Mouse (Mus musculus): Measurements from ENCODE around the gene Olfr1250. TPM values are rescaled to one million over a fixed set of nuclear protein-coding genes. Genes with fewer than 3 reads are reported as not detected.
"Not testable (repeated sequence)": the region's sequence is repeated elsewhere in the genome, so short reads cannot be mapped to it uniquely, and the experiment has no call there.

Olfr1250 gene
- total RNA-seq (2021) (not detected), polyA plus RNA-seq (2012; rRNA removed) (not detected in 2 replicates)
- long read RNA-seq = 0 reads

DNA sequence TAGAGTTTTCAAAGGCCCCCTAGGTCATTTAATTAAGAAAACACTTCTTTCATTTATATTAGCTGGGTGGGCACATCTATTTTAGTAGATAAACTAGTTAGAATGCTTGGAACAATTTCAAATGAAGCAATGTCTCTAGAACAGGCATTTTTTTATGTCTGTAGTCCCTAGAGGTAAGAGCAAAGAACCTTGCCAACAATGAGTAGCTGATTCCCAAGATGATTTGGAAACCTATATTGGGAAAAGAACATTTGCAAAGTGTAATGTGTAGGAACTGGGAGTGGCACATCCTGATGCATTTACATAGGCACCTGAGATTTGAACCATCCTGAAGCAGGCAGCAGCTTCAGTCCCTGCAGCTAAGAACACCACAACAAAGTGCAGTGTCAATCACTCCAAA, at the start of gene Olfr1250:
Gene Olfr1250 (minus strand): TSS at position 101 of the 400 bp plus-strand sequence.
- no peaks in the 10 kb centered on the region for H3K27me3 ChIP-seq (ENCODE audit: control insufficient read depth, insufficient read depth, low read length)
- no peaks in the 10 kb centered on the region for H3K79me2 ChIP-seq (replicated peaks; ENCODE audit: control insufficient read depth, insufficient read depth, low read length)
- no peak within 1 kb of the TSS for H3K4me3 ChIP-seq
- H3K9ac ChIP-seq (ENCODE audit: low read depth, low read length) = no peak within 1 kb of the TSS
- no peak for DNase-seq
- no peaks in the 10 kb centered on the region for H3K36me3 ChIP-seq (ENCODE audit: control insufficient read depth, insufficient read depth, low read length)
- TF ChIP-seq CTCF (IDR thresholded peaks at IDR 0.05) (no peak), EP300 (IDR thresholded peaks at IDR 0.05; ENCODE audit: insufficient read depth, low read depth, low read length) (no peak), POLR2A (IDR thresholded peaks at IDR 0.05; ENCODE audit: insufficient read depth, low read depth, low read length) (no peak)
- intact Hi-C loops (cut with DNase I) = no loop called here
- no peak within 1 kb of the TSS for H3K27ac ChIP-seq
- H3K4me1 ChIP-seq (ENCODE audit: control insufficient read depth, insufficient read depth, low read length) = no peaks in the 10 kb centered on the region

DNA sequence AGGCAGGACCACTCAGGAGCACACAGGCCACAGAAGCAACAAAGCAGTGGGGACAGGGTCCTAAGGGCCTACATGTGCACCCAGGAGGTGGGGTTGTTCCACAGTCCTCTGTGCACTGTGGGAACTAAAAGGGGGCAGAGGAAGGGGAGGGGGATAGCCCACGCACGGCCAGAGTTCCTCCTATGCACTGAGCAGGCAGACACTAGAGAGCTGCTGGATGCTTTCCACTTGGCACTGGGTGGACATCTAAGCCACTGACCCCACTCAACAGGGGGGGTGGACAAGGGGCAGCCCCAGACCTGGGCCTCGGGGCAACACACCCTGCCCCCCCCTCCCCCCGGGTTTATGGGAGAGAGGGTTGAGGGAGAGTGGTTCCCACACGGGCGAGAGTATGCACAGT, 30.7 kb upstream of the Olfr1250 start:
- WGBS = 70% methylated on average over 6 of the region's 6 CpGs
- intact Hi-C loops (cut with DNase I) = no loop called here
- H3K79me2 ChIP-seq (replicated peaks; ENCODE audit: control insufficient read depth, insufficient read depth, low read length) = no peaks in the 10 kb centered on the region
- H3K4me3 ChIP-seq = no peak overlapping the region
- no peaks in the 10 kb centered on the region for H3K27me3 ChIP-seq (ENCODE audit: control insufficient read depth, insufficient read depth, low read length)
- no peaks in the 10 kb centered on the region for H3K36me3 ChIP-seq (ENCODE audit: control insufficient read depth, insufficient read depth, low read length)
- no peak for DNase-seq
- H3K4me1 ChIP-seq (ENCODE audit: control insufficient read depth, insufficient read depth, low read length) = no peaks in the 10 kb centered on the region
- H3K9ac ChIP-seq (ENCODE audit: low read depth, low read length) = no peak overlapping the region
- no peak overlapping the region for H3K27ac ChIP-seq
- no peak for TF ChIP-seq EP300 (IDR thresholded peaks at IDR 0.05; ENCODE audit: insufficient read depth, low read depth, low read length)
- TF ChIP-seq POLR2A (IDR thresholded peaks at IDR 0.05; ENCODE audit: insufficient read depth, low read depth, low read length) = no peak
- no peak for TF ChIP-seq CTCF (IDR thresholded peaks at IDR 0.05)

DNA sequence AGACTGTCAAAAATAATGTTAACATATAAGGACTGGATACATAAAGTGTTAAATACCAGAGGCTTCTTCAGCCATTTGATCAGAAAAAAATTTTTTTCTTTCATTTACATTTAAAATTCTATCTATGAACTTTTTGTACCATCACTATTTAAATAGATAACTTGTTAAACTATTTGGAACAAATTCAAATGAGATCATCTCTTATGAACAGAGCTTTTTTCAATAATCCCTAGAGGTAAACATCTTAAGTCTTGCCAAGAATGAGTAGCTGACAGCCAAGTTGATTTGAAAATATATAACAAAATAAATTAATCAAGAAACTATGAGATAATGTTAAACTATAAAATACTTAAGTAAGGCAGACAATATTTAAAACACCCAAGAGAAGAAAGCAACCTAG, 10.6 kb upstream of the Olfr1250 start, which contains the start of gene Olfr1251:
Gene Olfr1251 (minus strand): TSS at position 101 of the 400 bp plus-strand sequence.
- no peak within 1 kb of the TSS for H3K27ac ChIP-seq
- no peak for DNase-seq
- no peak for TF ChIP-seq EP300 (IDR thresholded peaks at IDR 0.05; ENCODE audit: insufficient read depth, low read depth, low read length)
- TF ChIP-seq POLR2A (IDR thresholded peaks at IDR 0.05; ENCODE audit: insufficient read depth, low read depth, low read length) = no peak
- TF ChIP-seq CTCF (IDR thresholded peaks at IDR 0.05) = no peak
- H3K4me1 ChIP-seq (ENCODE audit: control insufficient read depth, insufficient read depth, low read length) = no peaks in the 10 kb centered on the region
- no peaks in the 10 kb centered on the region for H3K79me2 ChIP-seq (replicated peaks; ENCODE audit: control insufficient read depth, insufficient read depth, low read length)
- no peak within 1 kb of the TSS for H3K4me3 ChIP-seq
- intact Hi-C loops (cut with DNase I) = no loop called here
- H3K27me3 ChIP-seq (ENCODE audit: control insufficient read depth, insufficient read depth, low read length) = no peaks in the 10 kb centered on the region
- H3K36me3 ChIP-seq (ENCODE audit: control insufficient read depth, insufficient read depth, low read length) = no peaks in the 10 kb centered on the region
- H3K9ac ChIP-seq (ENCODE audit: low read depth, low read length) = no peak within 1 kb of the TSS

DNA sequence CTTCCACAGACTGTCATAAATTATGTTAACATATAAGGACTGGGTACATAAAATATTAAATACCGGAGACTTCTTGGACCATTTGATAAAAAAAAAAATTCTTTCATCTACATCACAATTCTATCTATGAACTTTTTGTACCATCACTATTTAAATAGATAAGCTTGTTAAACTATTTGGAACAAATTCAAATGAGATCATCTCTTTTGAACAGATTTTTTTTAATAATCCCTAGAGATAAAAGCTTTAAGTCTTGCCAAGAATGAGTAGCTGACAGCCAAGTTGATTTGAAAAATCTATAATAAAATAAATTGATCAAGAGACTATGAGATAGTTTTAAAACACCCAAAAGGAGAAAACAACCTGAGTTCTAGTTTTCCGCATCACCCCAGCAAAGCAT, 26.4 kb downstream of the Olfr1250 start, which contains the start of gene Olfr1249:
Gene Olfr1249 (minus strand): TSS at position 101 of the 400 bp plus-strand sequence.
- no peaks in the 10 kb centered on the region for H3K27me3 ChIP-seq (ENCODE audit: control insufficient read depth, insufficient read depth, low read length)
- H3K4me1 ChIP-seq (ENCODE audit: control insufficient read depth, insufficient read depth, low read length) = no peaks in the 10 kb centered on the region
- no peak within 1 kb of the TSS for H3K4me3 ChIP-seq
- DNase-seq = no peak
- TF ChIP-seq POLR2A (IDR thresholded peaks at IDR 0.05; ENCODE audit: insufficient read depth, low read depth, low read length) (no peak), EP300 (IDR thresholded peaks at IDR 0.05; ENCODE audit: insufficient read depth, low read depth, low read length) (no peak), CTCF (IDR thresholded peaks at IDR 0.05) (no peak)
- 81% methylated on average over 2 of the region's 2 CpGs for WGBS
- H3K79me2 ChIP-seq (replicated peaks; ENCODE audit: control insufficient read depth, insufficient read depth, low read length) = no peaks in the 10 kb centered on the region
- no peak within 1 kb of the TSS for H3K27ac ChIP-seq
- H3K36me3 ChIP-seq (ENCODE audit: control insufficient read depth, insufficient read depth, low read length) = no peaks in the 10 kb centered on the region
- H3K9ac ChIP-seq (ENCODE audit: low read depth, low read length) = no peak within 1 kb of the TSS
- intact Hi-C loops (cut with DNase I) = no loop called here

DNA sequence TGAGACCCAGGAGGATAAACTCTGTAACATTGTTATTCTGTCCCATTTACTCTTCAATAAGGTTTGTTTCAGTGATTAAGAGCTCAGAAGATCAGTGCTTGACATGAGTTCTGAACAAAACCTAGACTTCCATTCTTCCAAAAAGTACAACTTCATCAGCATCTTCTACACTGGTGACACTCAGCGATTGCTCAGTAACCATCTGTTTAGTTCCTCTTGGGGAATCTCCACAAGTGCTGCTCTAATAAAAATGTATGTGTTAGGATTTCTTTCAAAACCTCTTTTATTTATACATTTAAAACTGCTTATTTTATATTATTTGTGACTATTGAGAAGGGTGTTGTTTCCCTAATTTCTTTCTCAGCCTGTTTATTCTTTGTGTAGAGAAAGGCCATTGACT, 43.1 kb downstream of the Olfr1250 start, which contains the start of gene Olfr1248:
Gene Olfr1248 (minus strand): TSS at position 101 of the 400 bp plus-strand sequence.
- DNase-seq = not testable (repeated sequence)

DNA sequence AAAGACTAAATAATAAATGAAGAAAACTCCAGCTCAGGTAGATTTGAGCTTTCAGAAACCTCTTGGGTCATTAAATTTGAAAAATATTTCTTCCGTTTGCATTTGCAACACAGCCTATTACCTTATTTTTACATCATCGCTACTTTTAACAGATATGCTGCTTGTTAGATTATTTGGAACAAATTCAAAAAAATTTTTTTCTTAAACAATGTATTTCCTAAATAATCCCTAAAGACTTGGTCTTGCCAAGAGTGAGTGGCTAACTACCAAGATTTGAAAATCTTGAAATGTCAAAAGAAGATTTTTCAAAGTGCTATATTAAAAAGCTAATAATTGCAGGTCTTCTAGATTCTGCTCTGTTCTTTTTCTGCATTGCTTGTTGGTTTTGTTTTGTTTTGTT, 47.2 kb downstream of the Olfr1250 start, which contains the start of gene Olfr1247:
Gene Olfr1247 (minus strand): TSS at position 101 of the 400 bp plus-strand sequence.
- no peaks in the 10 kb centered on the region for H3K27me3 ChIP-seq (ENCODE audit: control insufficient read depth, insufficient read depth, low read length)
- no peaks in the 10 kb centered on the region for H3K4me1 ChIP-seq (ENCODE audit: control insufficient read depth, insufficient read depth, low read length)
- H3K9ac ChIP-seq (ENCODE audit: low read depth, low read length) = no peak within 1 kb of the TSS
- TF ChIP-seq CTCF (IDR thresholded peaks at IDR 0.05) (no peak), EP300 (IDR thresholded peaks at IDR 0.05; ENCODE audit: insufficient read depth, low read depth, low read length) (no peak), POLR2A (IDR thresholded peaks at IDR 0.05; ENCODE audit: insufficient read depth, low read depth, low read length) (no peak)
- intact Hi-C loops (cut with DNase I) = no loop called here
- H3K79me2 ChIP-seq (replicated peaks; ENCODE audit: control insufficient read depth, insufficient read depth, low read length) = no peaks in the 10 kb centered on the region
- no peak within 1 kb of the TSS for H3K27ac ChIP-seq
- H3K4me3 ChIP-seq = no peak within 1 kb of the TSS
- DNase-seq = no peak
- 69% methylated on average over 2 of the region's 2 CpGs for WGBS
- H3K36me3 ChIP-seq (ENCODE audit: control insufficient read depth, insufficient read depth, low read length) = no peaks in the 10 kb centered on the region

More for the DNA sequence above, 43.1 kb downstream of the Olfr1250 start, which contains the start of gene Olfr1248:
- H3K27ac ChIP-seq; H3K4me1 ChIP-seq (ENCODE audit: control insufficient read depth, insufficient read depth, low read length); H3K9ac ChIP-seq (ENCODE audit: low read depth, low read length); H3K36me3 ChIP-seq (ENCODE audit: control insufficient read depth, insufficient read depth, low read length); H3K4me3 ChIP-seq; H3K79me2 ChIP-seq (replicated peaks; ENCODE audit: control insufficient read depth, insufficient read depth, low read length); H3K27me3 ChIP-seq (ENCODE audit: control insufficient read depth, insufficient read depth, low read length); intact Hi-C loops (cut with DNase I): not testable (repeated sequence)
- 82% methylated on average over 1 of the region's 1 CpGs for WGBS

Other genes with a start within 250 kb of the Olfr1250 start
- gene Olfr1239, start 241.1 kb downstream of the Olfr1250 start, total RNA-seq (2021) = not detected
- not detected in 2 replicates for gene Olfr1239, start 241.1 kb downstream of the Olfr1250 start, polyA plus RNA-seq (2012; rRNA removed)
- not detected for gene Olfr1240, start 218.5 kb downstream of the Olfr1250 start, total RNA-seq (2021)
- not detected in 2 replicates for gene Olfr1240, start 218.5 kb downstream of the Olfr1250 start, polyA plus RNA-seq (2012; rRNA removed)
- not detected for gene Olfr1241, start 174.3 kb downstream of the Olfr1250 start, total RNA-seq (2021)
- not detected in 2 replicates for gene Olfr1241, start 174.3 kb downstream of the Olfr1250 start, polyA plus RNA-seq (2012; rRNA removed)
- gene Olfr1242, start 163.1 kb downstream of the Olfr1250 start, total RNA-seq (2021) = not detected
- gene Olfr1242, start 163.1 kb downstream of the Olfr1250 start, polyA plus RNA-seq (2012; rRNA removed) = not detected in 2 replicates
- not detected for gene Olfr1243, start 130.0 kb downstream of the Olfr1250 start, total RNA-seq (2021)
- gene Olfr1243, start 130.0 kb downstream of the Olfr1250 start, polyA plus RNA-seq (2012; rRNA removed) = not detected in 2 replicates
- gene Olfr1245, start 83.0 kb downstream of the Olfr1250 start, total RNA-seq (2021) = not detected
- gene Olfr1245, start 83.0 kb downstream of the Olfr1250 start, polyA plus RNA-seq (2012; rRNA removed) = not detected in 2 replicates
- not detected for gene Olfr1246, start 68.3 kb downstream of the Olfr1250 start, total RNA-seq (2021)
- not detected in 2 replicates for gene Olfr1246, start 68.3 kb downstream of the Olfr1250 start, polyA plus RNA-seq (2012; rRNA removed)
- not detected for gene Olfr1247, start 47.3 kb downstream of the Olfr1250 start, total RNA-seq (2021)
- gene Olfr1247, start 47.3 kb downstream of the Olfr1250 start, polyA plus RNA-seq (2012; rRNA removed) = not detected in 2 replicates
- not detected for gene Olfr1248, start 43.2 kb downstream of the Olfr1250 start, total RNA-seq (2021)
- gene Olfr1248, start 43.2 kb downstream of the Olfr1250 start, polyA plus RNA-seq (2012; rRNA removed) = not detected in 2 replicates
- gene Olfr1249, start 26.5 kb downstream of the Olfr1250 start, total RNA-seq (2021) = not detected
- not detected in 2 replicates for gene Olfr1249, start 26.5 kb downstream of the Olfr1250 start, polyA plus RNA-seq (2012; rRNA removed)
- not detected for gene Olfr1251, start 10.5 kb upstream of the Olfr1250 start, total RNA-seq (2021)
- not detected in 2 replicates for gene Olfr1251, start 10.5 kb upstream of the Olfr1250 start, polyA plus RNA-seq (2012; rRNA removed)
- gene Olfr1252, start 63.5 kb upstream of the Olfr1250 start, total RNA-seq (2021) = not detected
- not detected in 2 replicates for gene Olfr1252, start 63.5 kb upstream of the Olfr1250 start, polyA plus RNA-seq (2012; rRNA removed)
- gene Olfr1253, start 95.6 kb upstream of the Olfr1250 start, total RNA-seq (2021) = not detected
- not detected in 2 replicates for gene Olfr1253, start 95.6 kb upstream of the Olfr1250 start, polyA plus RNA-seq (2012; rRNA removed)
- not detected for gene Olfr1254, start 132.2 kb upstream of the Olfr1250 start, total RNA-seq (2021)
- gene Olfr1254, start 132.2 kb upstream of the Olfr1250 start, polyA plus RNA-seq (2012; rRNA removed) = not detected in 2 replicates
- gene Olfr1255, start 150.6 kb upstream of the Olfr1250 start, total RNA-seq (2021) = not detected
- not detected in 2 replicates for gene Olfr1255, start 150.6 kb upstream of the Olfr1250 start, polyA plus RNA-seq (2012; rRNA removed)
- gene Olfr1256, start 180.1 kb upstream of the Olfr1250 start, total RNA-seq (2021) = not detected
- gene Olfr1256, start 180.1 kb upstream of the Olfr1250 start, polyA plus RNA-seq (2012; rRNA removed) = not detected in 2 replicates
- not detected for gene Olfr48, start 186.7 kb upstream of the Olfr1250 start, total RNA-seq (2021)
- gene Olfr48, start 186.7 kb upstream of the Olfr1250 start, polyA plus RNA-seq (2012; rRNA removed) = not detected in 2 replicates
- gene Olfr1257, start 217.0 kb upstream of the Olfr1250 start, total RNA-seq (2021) = not detected
- not detected in 2 replicates for gene Olfr1257, start 217.0 kb upstream of the Olfr1250 start, polyA plus RNA-seq (2012; rRNA removed)

All from heart, adult 2 months (tissue).